Mouse (Mus musculus) lung, embryonic 14.5 days (tissue): ENCODE results near the gene Zcchc9. TPM values are rescaled to one million over a fixed set of nuclear protein-coding genes. Genes with fewer than 3 reads are reported as not detected.
"Not testable (repeated sequence)": the region's sequence is repeated elsewhere in the genome, so short reads cannot be mapped to it uniquely, and the experiment has no call there.

Experiments used
- ATAC-seq: fragments of 200-750 bp; cut with Nextera tagmentation; 2 replicates; pipeline ENCODE4 v1.8.0; 2017; ENCODE audit warnings: mild to moderate bottlenecking, moderate TSS enrichment, moderate library complexity; ENCODE audit not compliant: insufficient read depth
- DNase-seq: peaks from one replicate; pipeline ENCODE4 v3.0.0-alpha.2; 2015
- H3K27ac ChIP-seq: fragments of 300-500 bp; sonication (generic); 2 replicates; pipeline ENCODE4 v1.5.1; 2014; ENCODE audit warnings: low read depth, mild to moderate bottlenecking, moderate library complexity
- H3K27me3 ChIP-seq: fragments of 300-500 bp; sonication (generic); 2 replicates; pipeline ENCODE4 v1.6.1; 2014; ENCODE audit warnings: low read length, control low read depth; ENCODE audit not compliant: insufficient read depth
- H3K36me3 ChIP-seq: fragments of 300-500 bp; sonication (generic); 2 replicates; pipeline ENCODE4 v1.6.1; 2014; ENCODE audit warnings: control low read depth; ENCODE audit not compliant: insufficient read depth
- H3K4me1 ChIP-seq: fragments of 300-500 bp; sonication (generic); 2 replicates; pipeline ENCODE4 v1.6.1; 2014; ENCODE audit warnings: antibody characterized with exemption, control low read depth; ENCODE audit not compliant: insufficient read depth
- H3K4me2 ChIP-seq: fragments of 300-500 bp; sonication (generic); 2 replicates; pipeline ENCODE4 v1.6.1; 2014; ENCODE audit warnings: mild to moderate bottlenecking
- H3K4me3 ChIP-seq: fragments of 300-500 bp; sonication (generic); 2 replicates; pipeline ENCODE4 v1.5.1; 2014; ENCODE audit warnings: low read depth, low read length
- H3K9ac ChIP-seq: fragments of 300-500 bp; sonication (generic); 2 replicates; pipeline ENCODE4 v1.6.1; 2014
- H3K9me3 ChIP-seq: fragments of 300-500 bp; sonication (generic); 2 replicates; pipeline ENCODE4 v1.6.1; 2016; ENCODE audit warnings: low read depth, low read length, control low read depth
- CTCF ChIP-seq: IDR thresholded peaks from 2 replicates; pipeline ENCODE4 v1.5.1; 2016; ENCODE audit warnings: antibody characterized with exemption, low read depth
- WGBS: fragments of 180-500 bp; shearing (Covaris S2); extraction: QIAGEN DNeasy Blood & Tissue Kit; methylation state at CpG from one replicate; pipeline ENCODE4 v1.1.7; 2014; 5-methylcytosine and 5-hydroxymethylcytosine counted together
- polyA plus RNA-seq: library from polyadenylated mRNA; unstranded; fragments of >200 nt; fragmentation: Nextera tagmentation; extraction: Ambion mirVana; gene quantifications from 2 replicates; pipeline ENCODE4 v1.2.1, GENCODE M21; 2014

Zcchc9 gene
- polyA plus RNA-seq, 1 experiment from 2014 or later = 34.0 TPM

- H3K9me3 ChIP-seq = no peaks in the 10 kb centered on the region
- no peak for ATAC-seq
- 95% methylated on average over 13 of the region's 13 CpGs for WGBS
- peaks cover 54% of the 10 kb centered on the region for H3K36me3 ChIP-seq
- no peak for DNase-seq
- H3K4me2 ChIP-seq = no peak overlapping the region
- H3K4me3 ChIP-seq = no peak overlapping the region
- H3K9ac ChIP-seq = no peak overlapping the region
- H3K4me1 ChIP-seq = no peaks in the 10 kb centered on the region
- H3K27ac ChIP-seq = no peak overlapping the region
- no peak for TF ChIP-seq CTCF
- no peaks in the 10 kb centered on the region for H3K27me3 ChIP-seq
Observed at GRCm38 (mm10) chr13:91794926-91795436, 12.5 kb downstream of the Zcchc9 start.

GRCm38 (mm10) chr13:91792035-91792434 lies 15.5 kb downstream of the Zcchc9 start:
- Histone ChIP-seq H3K27me3 (no peaks in the 10 kb centered on the region), H3K36me3 (peaks cover 25% of the 10 kb centered on the region), H3K4me3 (no peak overlapping the region), H3K9ac (no peak overlapping the region), H3K9me3 (no peaks in the 10 kb centered on the region), H3K4me2 (no peak overlapping the region), H3K4me1 (no peaks in the 10 kb centered on the region), H3K27ac (no peak overlapping the region)
- peak; percentile 77; the same call in 1 of the 2 replicates for ATAC-seq
- no peak for TF ChIP-seq CTCF
- 22% methylated on average over 1 of the region's 1 CpGs for WGBS
- peak; percentile 57 for DNase-seq

- Histone ChIP-seq H3K4me1 (no peaks in the 10 kb centered on the region), H3K9me3 (no peaks in the 10 kb centered on the region), H3K27ac (no peak overlapping the region), H3K36me3 (no peaks in the 10 kb centered on the region), H3K9ac (no peak overlapping the region), H3K27me3 (no peaks in the 10 kb centered on the region), H3K4me2 (no peak overlapping the region), H3K4me3 (no peak overlapping the region)
- DNase-seq (no peak), ATAC-seq (no peak)
- no peak for TF ChIP-seq CTCF
Observed at GRCm38 (mm10) chr13:91779892-91780291, 27.6 kb downstream of the Zcchc9 start.

GRCm38 (mm10) chr13:91778092-91778491 lies 29.4 kb downstream of the Zcchc9 start:
- Histone ChIP-seq H3K9me3 (no peaks in the 10 kb centered on the region), H3K9ac (no peak overlapping the region), H3K27me3 (no peaks in the 10 kb centered on the region), H3K4me1 (no peaks in the 10 kb centered on the region), H3K36me3 (no peaks in the 10 kb centered on the region), H3K27ac (no peak overlapping the region), H3K4me2 (no peak overlapping the region), H3K4me3 (no peak overlapping the region)
- DNase-seq = no peak
- 87% methylated on average over 5 of the region's 5 CpGs for WGBS
- no peak for TF ChIP-seq CTCF
- ATAC-seq = no peak

GRCm38 (mm10) chr13:91768683-91769651 lies 38.5 kb downstream of the Zcchc9 start:
- Histone ChIP-seq H3K36me3 (no peaks in the 10 kb centered on the region), H3K4me1 (no peaks in the 10 kb centered on the region), H3K27me3 (no peaks in the 10 kb centered on the region), H3K9me3 (no peaks in the 10 kb centered on the region), H3K9ac (no peak overlapping the region), H3K4me3 (no peak overlapping the region), H3K4me2 (no peak overlapping the region), H3K27ac (no peak overlapping the region)
- no peak for ATAC-seq
- no peak for TF ChIP-seq CTCF
- DNase-seq = no peak
- 66% methylated on average over 9 of the region's 9 CpGs for WGBS

- no peak for TF ChIP-seq CTCF
- Histone ChIP-seq H3K4me3 (no peak overlapping the region), H3K4me1 (no peaks in the 10 kb centered on the region), H3K27me3 (no peaks in the 10 kb centered on the region), H3K9ac (no peak overlapping the region), H3K4me2 (no peak overlapping the region), H3K36me3 (no peaks in the 10 kb centered on the region), H3K27ac (no peak overlapping the region), H3K9me3 (no peaks in the 10 kb centered on the region)
- WGBS = 92% methylated on average over 4 of the region's 4 CpGs
- ATAC-seq = no peak
- DNase-seq = no peak
Observed at GRCm38 (mm10) chr13:91765627-91766026, 41.9 kb downstream of the Zcchc9 start.

GRCm38 (mm10) chr13:91763654-91764053 lies 43.9 kb downstream of the Zcchc9 start:
- WGBS = 88% methylated on average over 3 of the region's 3 CpGs
- not testable (repeated sequence) for H3K27me3 ChIP-seq, ATAC-seq, H3K27ac ChIP-seq, H3K36me3 ChIP-seq, DNase-seq, H3K4me3 ChIP-seq, H3K4me1 ChIP-seq, H3K9me3 ChIP-seq, H3K9ac ChIP-seq, H3K4me2 ChIP-seq
